Comparison of ENCODE assay signal across 9 mouse cellular contexts in genomic region chr6:106804904-106805303, GRCm38 (mm10). TPM values are rescaled to one million over a fixed set of nuclear protein-coding genes. Genes with fewer than 3 reads are reported as not detected.
A peak's percentile ranks its signal among the peaks of the same experiment; 100 is the strongest.
DNase-seq lines count a peak whose midpoint lies in the region; ATAC-seq and TF ChIP-seq lines count a peak whose summit lies in the region.
"Had no signal": no experiment of that assay in that cellular context is flagged by ENCODE, and none has a peak within 500 bp of the region (broad histone marks: within the 10 kb centered on the region; RNA-seq: fewer than 3 reads in every experiment).

No protein-coding gene starts in this region.

- H3K27me3 ChIP-seq in forebrain, embryonic 11.5 days (ENCODE audit: control insufficient read depth, insufficient read depth, low read length): no peaks in the 10 kb centered on the region
- H3K27me3 ChIP-seq in forebrain, embryonic 10.5 days (ENCODE audit: poor library complexity, severe bottlenecking): no peaks in the 10 kb centered on the region
- H3K27me3 ChIP-seq in G1E (ENCODE audit: insufficient read depth, low read length): no peaks in the 10 kb centered on the region
- no peaks in the 10 kb centered on the region for H3K27me3 ChIP-seq in hindbrain, embryonic 14.5 days (ENCODE audit: control insufficient read depth, insufficient read depth, low read length)
- no peaks in the 10 kb centered on the region for H3K27me3 ChIP-seq in neural tube, embryonic 12.5 days (replicated peaks)
- H3K27me3 ChIP-seq: limb, embryonic 12.5 days had no signal

- no peak overlapping the region for H3K4me3 ChIP-seq in forebrain, embryonic 11.5 days (ENCODE audit: low read depth, low read length)
- H3K4me3 ChIP-seq in forebrain, embryonic 10.5 days: no peak overlapping the region
- no peak overlapping the region for H3K4me3 ChIP-seq in G1E (ENCODE audit: low read depth, low read length)
- no peak overlapping the region for H3K4me3 ChIP-seq in hindbrain, embryonic 14.5 days (replicated peaks; ENCODE audit: low read length)
- H3K4me3 ChIP-seq in neural tube, embryonic 12.5 days: no peak overlapping the region
- H3K4me3 ChIP-seq: limb, embryonic 12.5 days had no signal

- 36% methylated on average over 2 of the region's 2 CpGs for WGBS in forebrain, embryonic 11.5 days
- 47% methylated on average over 2 of the region's 2 CpGs for WGBS in forebrain, embryonic 10.5 days
- WGBS in hindbrain, embryonic 14.5 days: 21% methylated on average over 2 of the region's 2 CpGs
- WGBS in neural tube, embryonic 12.5 days: 35% methylated on average over 2 of the region's 2 CpGs

- H3K36me3 ChIP-seq in forebrain, embryonic 11.5 days (ENCODE audit: control insufficient read depth, insufficient read depth, low read length): no peaks in the 10 kb centered on the region
- H3K36me3 ChIP-seq in forebrain, embryonic 10.5 days (replicated peaks): no peaks in the 10 kb centered on the region
- no peaks in the 10 kb centered on the region for H3K36me3 ChIP-seq in G1E (replicated peaks)
- H3K36me3 ChIP-seq in hindbrain, embryonic 14.5 days (replicated peaks; ENCODE audit: control insufficient read depth, insufficient read depth): no peaks in the 10 kb centered on the region
- no peaks in the 10 kb centered on the region for H3K36me3 ChIP-seq in neural tube, embryonic 12.5 days
- H3K36me3 ChIP-seq: limb, embryonic 12.5 days had no signal

- peak; percentile 69 for ATAC-seq in forebrain, embryonic 11.5 days (replicated peaks; ENCODE audit: low FRiP score)
- peak; percentile 46 for ATAC-seq in G1E (ENCODE audit: extremely low read depth, insufficient number of reproducible peaks, low FRiP score, poor library complexity, severe bottlenecking)
- peak; percentile 72 for ATAC-seq in hindbrain, embryonic 14.5 days (ENCODE audit: low FRiP score)
- ATAC-seq in neural tube, embryonic 12.5 days (ENCODE audit: low FRiP score, low read depth): 0 out of 2 replicates have a peak, but pooled peaks have one; percentile 37

- H3K4me1 ChIP-seq in forebrain, embryonic 11.5 days (replicated peaks; ENCODE audit: control insufficient read depth, insufficient read depth, low read length): no peaks in the 10 kb centered on the region
- no peaks in the 10 kb centered on the region for H3K4me1 ChIP-seq in forebrain, embryonic 10.5 days
- H3K4me1 ChIP-seq in G1E (ENCODE audit: insufficient read depth, low read depth, low read length): peaks cover 3% of the 10 kb centered on the region; the same call in 1 of the 2 replicates
- no peaks in the 10 kb centered on the region for H3K4me1 ChIP-seq in hindbrain, embryonic 14.5 days (replicated peaks; ENCODE audit: control insufficient read depth, insufficient read depth, low read length)
- H3K4me1 ChIP-seq in neural tube, embryonic 12.5 days: no peaks in the 10 kb centered on the region
- H3K4me1 ChIP-seq: limb, embryonic 12.5 days had no signal

- no peak for DNase-seq in forebrain, embryonic 11.5 days (ENCODE audit: low spot score)
- DNase-seq in forebrain, embryonic 10.5 days (ENCODE audit: extremely low spot score, low spot score): no peak
- no peak for DNase-seq in G1E (ENCODE audit: low spot score)
- peak; percentile 54 to 61 for DNase-seq in cerebellum, postnatal 14 days
- DNase-seq in hindbrain, embryonic 14.5 days (ENCODE audit: low spot score): peak; percentile 72
- DNase-seq in left cerebral cortex, adult 18-20 months (ENCODE audit: low spot score in 2 of 2): peak; percentile 10 to 20
- DNase-seq in gastrocnemius, adult 8-10 months (ENCODE audit: low spot score in 2 of 2): no peak

- H3K9ac ChIP-seq in forebrain, embryonic 11.5 days (ENCODE audit: low read length): no peak overlapping the region
- H3K9ac ChIP-seq in hindbrain, embryonic 14.5 days: no peak overlapping the region
- no peak overlapping the region for H3K9ac ChIP-seq in neural tube, embryonic 12.5 days
- H3K9ac ChIP-seq: limb, embryonic 12.5 days had no signal

- TF ChIP-seq CTCF in G1E (IDR thresholded peaks at IDR 0.05; ENCODE audit: low read depth, low read length): no peak

- H3K27ac ChIP-seq in forebrain, embryonic 11.5 days (ENCODE audit: low read depth, low read length): no peak overlapping the region
- H3K27ac ChIP-seq in forebrain, embryonic 10.5 days: no peak overlapping the region
- H3K27ac ChIP-seq in hindbrain, embryonic 14.5 days: no peak overlapping the region
- no peak overlapping the region for H3K27ac ChIP-seq in neural tube, embryonic 12.5 days
- H3K27ac ChIP-seq: limb, embryonic 12.5 days had no signal

- no peaks in the 10 kb centered on the region for H3K9me3 ChIP-seq in forebrain, embryonic 11.5 days (ENCODE audit: control insufficient read depth, low read length)
- H3K9me3 ChIP-seq in forebrain, embryonic 10.5 days: no peaks in the 10 kb centered on the region
- no peaks in the 10 kb centered on the region for H3K9me3 ChIP-seq in G1E (replicated peaks)
- no peaks in the 10 kb centered on the region for H3K9me3 ChIP-seq in hindbrain, embryonic 14.5 days (ENCODE audit: control insufficient read depth, low read length)
- no peaks in the 10 kb centered on the region for H3K9me3 ChIP-seq in neural tube, embryonic 12.5 days
- H3K9me3 ChIP-seq: limb, embryonic 12.5 days had no signal

- H3K4me2 ChIP-seq in forebrain, embryonic 11.5 days (ENCODE audit: low read depth, low read length, severe bottlenecking): no peak overlapping the region
- H3K4me2 ChIP-seq in hindbrain, embryonic 14.5 days (replicated peaks): no peak overlapping the region
- no peak overlapping the region for H3K4me2 ChIP-seq in neural tube, embryonic 12.5 days (replicated peaks)
- H3K4me2 ChIP-seq: limb, embryonic 12.5 days had no signal

RNA-seq across cellular contexts. Expression of gene Crbn, which starts 5.0 kb away (rescaled TPM):
- 44.0 and 47.4 TPM in 2 replicates for polyA plus RNA-seq in forebrain, embryonic 11.5 days (2014; fragmentation: Nextera tagmentation; extraction: Ambion mirVana)
- 40.8 and 43.3 TPM in 2 replicates for polyA plus RNA-seq in forebrain, embryonic 10.5 days (2016; fragmentation: Nextera tagmentation; extraction: Ambion mirVana)
- 40.5 and 42.8 TPM in 2 replicates for total RNA-seq in G1E (2014; fragmentation: Nextera tagmentation)
- 66.2 and 68.0 TPM in 2 replicates for total RNA-seq in G1E (2017)
- polyA plus RNA-seq in G1E (2012): 1.1 and 1.8 TPM in 2 replicates
- polyA plus RNA-seq in hindbrain, embryonic 14.5 days (2014; fragmentation: Nextera tagmentation; extraction: Ambion mirVana): 64.7 and 66.9 TPM in 2 replicates
- total RNA-seq in left cerebral cortex, adult 18-20 months (2021): 100 to 1,000 TPM; 107 to 111 TPM
- 54.0 and 58.5 TPM in 2 replicates for polyA plus RNA-seq in neural tube, embryonic 12.5 days (2016; fragmentation: Nextera tagmentation; extraction: Ambion mirVana)
- total RNA-seq in gastrocnemius, adult 8-10 months (2022): 10 to 100 TPM; 48.2 to 59.2 (median 52.2) TPM

RNA-seq across cellular contexts. Expression of gene Trnt1, which starts 36.0 kb away (rescaled TPM):
- polyA plus RNA-seq in forebrain, embryonic 11.5 days (2014; fragmentation: Nextera tagmentation; extraction: Ambion mirVana): 77.5 and 89.6 TPM in 2 replicates
- 74.8 and 79.1 TPM in 2 replicates for polyA plus RNA-seq in forebrain, embryonic 10.5 days (2016; fragmentation: Nextera tagmentation; extraction: Ambion mirVana)
- total RNA-seq in G1E (2014; fragmentation: Nextera tagmentation): 71.6 and 79.9 TPM in 2 replicates
- total RNA-seq in G1E (2017): 144 and 155 TPM in 2 replicates
- polyA plus RNA-seq in G1E (2012): 4.9 and 7.5 TPM in 2 replicates
- polyA plus RNA-seq in hindbrain, embryonic 14.5 days (2014; fragmentation: Nextera tagmentation; extraction: Ambion mirVana): 63.5 and 67.9 TPM in 2 replicates
- 10 to 100 TPM; 51.4 to 55.0 TPM for total RNA-seq in left cerebral cortex, adult 18-20 months (2021)
- 61.6 and 72.9 TPM in 2 replicates for polyA plus RNA-seq in neural tube, embryonic 12.5 days (2016; fragmentation: Nextera tagmentation; extraction: Ambion mirVana)
- 10 to 100 TPM; 18.1 to 26.2 (median 21.5) TPM for total RNA-seq in gastrocnemius, adult 8-10 months (2022)

RNA-seq across cellular contexts. Expression of gene Il5ra, which starts 56.1 kb away (rescaled TPM):
- not detected in 2 replicates for polyA plus RNA-seq in forebrain, embryonic 11.5 days (2014; fragmentation: Nextera tagmentation; extraction: Ambion mirVana)
- not detected in 2 replicates for polyA plus RNA-seq in forebrain, embryonic 10.5 days (2016; fragmentation: Nextera tagmentation; extraction: Ambion mirVana)
- total RNA-seq in G1E (2014; fragmentation: Nextera tagmentation) (8.1 and 12.5 TPM in 2 replicates), G1E (2017) (2.7 and 3.1 TPM in 2 replicates)
- 0.14 and 0.23 TPM in 2 replicates for polyA plus RNA-seq in G1E (2012)
- polyA plus RNA-seq in hindbrain, embryonic 14.5 days (2014; fragmentation: Nextera tagmentation; extraction: Ambion mirVana): not detected in 2 replicates
- total RNA-seq in left cerebral cortex, adult 18-20 months (2021): not detected
- polyA plus RNA-seq in neural tube, embryonic 12.5 days (2016; fragmentation: Nextera tagmentation; extraction: Ambion mirVana): not detected in 2 replicates
- not detected for total RNA-seq in gastrocnemius, adult 8-10 months (2022)
- polyA plus RNA-seq: limb, embryonic 12.5 days had no signal

Comparison
In these comparisons a context has a peak if more than half of its experiments do, and no peak if none do; other contexts are left out.
1. DNase-seq: peak in cerebellum, postnatal 14 days (2 of 2), hindbrain, embryonic 14.5 days (single experiment) and left cerebral cortex, adult 18-20 months (2 of 2); none in forebrain, embryonic 11.5 days (single experiment), forebrain, embryonic 10.5 days (single experiment), G1E (single experiment) and gastrocnemius, adult 8-10 months (0 of 2).
2. RNA of gene Crbn, which starts 5.0 kb away (polyA plus RNA-seq): 64.7 to 66.9 TPM in hindbrain, embryonic 14.5 days, 54.0 to 58.5 TPM in neural tube, embryonic 12.5 days, 44.0 to 47.4 TPM in forebrain, embryonic 11.5 days and 40.8 to 43.3 TPM in forebrain, embryonic 10.5 days; 1.1 to 1.8 TPM in G1E; every median in the first group is over 10 times any median in the second.
3. Peak in every context shown above with its lines, with median percentiles within 50 percentile points of each other: ATAC-seq.